Mouse (Mus musculus) brown adipose tissue, adult 24 weeks (tissue): ENCODE results near the gene Gm42878. TPM values are rescaled to one million over a fixed set of nuclear protein-coding genes. Genes with fewer than 3 reads are reported as not detected.
"Not testable (repeated sequence)": the region's sequence is repeated elsewhere in the genome, so short reads cannot be mapped to it uniquely, and the experiment has no call there.

Experiments used
- H3K27ac ChIP-seq: fragments of 200-500 bp; replicated peaks from 2 replicates; pipeline ENCODE4 v1.5.1; 2012; ENCODE audit warnings: low read depth, mild to moderate bottlenecking, low read length
- H3K4me1 ChIP-seq: fragments of 200-500 bp; 2 replicates; pipeline ENCODE4 v1.6.1; 2012; ENCODE audit warnings: low read length, mixed read lengths; ENCODE audit not compliant: control insufficient read depth, insufficient read depth, insufficient read length
- H3K4me3 ChIP-seq: fragments of 200-500 bp; 2 replicates; pipeline ENCODE4 v1.5.1; 2012; ENCODE audit warnings: low read depth, mild to moderate bottlenecking, low read length, moderate library complexity; ENCODE audit not compliant: insufficient read depth
- polyA plus RNA-seq: library from polyadenylated mRNA; stranded (reverse); fragments of >200 nt; gene quantifications from 2 replicates; pipeline ENCODE4 v1.2.4, GENCODE M21; 2012; ENCODE audit not compliant: missing spikeins, insufficient read depth, insufficient read length

Gm42878 gene
- polyA plus RNA-seq, 1 experiment: not detected

DNA sequence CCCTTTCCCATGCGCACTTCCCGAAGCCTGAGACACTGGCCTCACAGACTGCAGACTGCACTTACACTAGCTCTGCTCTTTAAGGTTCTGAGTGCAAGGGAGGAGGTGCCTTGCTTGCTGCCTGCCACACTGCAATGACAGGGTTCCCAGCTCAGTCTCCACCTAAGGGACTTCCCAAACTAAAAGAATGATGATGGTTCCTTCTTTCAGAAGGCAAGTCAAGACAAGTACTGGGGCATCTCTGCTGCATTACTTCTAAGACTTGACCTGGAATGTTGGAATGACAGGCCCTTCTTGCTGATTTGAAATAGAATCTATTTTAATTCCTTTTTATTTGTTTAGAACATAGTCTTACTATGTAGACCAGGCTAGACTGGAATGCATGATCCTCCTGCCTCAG, 7.7 kb downstream of the Gm42878 start:
- H3K4me1 ChIP-seq: peaks cover 1% of the 10 kb centered on the region; the same call in 1 of the 2 replicates
- H3K4me3 ChIP-seq: no peak overlapping the region
- H3K27ac ChIP-seq: no peak overlapping the region

DNA sequence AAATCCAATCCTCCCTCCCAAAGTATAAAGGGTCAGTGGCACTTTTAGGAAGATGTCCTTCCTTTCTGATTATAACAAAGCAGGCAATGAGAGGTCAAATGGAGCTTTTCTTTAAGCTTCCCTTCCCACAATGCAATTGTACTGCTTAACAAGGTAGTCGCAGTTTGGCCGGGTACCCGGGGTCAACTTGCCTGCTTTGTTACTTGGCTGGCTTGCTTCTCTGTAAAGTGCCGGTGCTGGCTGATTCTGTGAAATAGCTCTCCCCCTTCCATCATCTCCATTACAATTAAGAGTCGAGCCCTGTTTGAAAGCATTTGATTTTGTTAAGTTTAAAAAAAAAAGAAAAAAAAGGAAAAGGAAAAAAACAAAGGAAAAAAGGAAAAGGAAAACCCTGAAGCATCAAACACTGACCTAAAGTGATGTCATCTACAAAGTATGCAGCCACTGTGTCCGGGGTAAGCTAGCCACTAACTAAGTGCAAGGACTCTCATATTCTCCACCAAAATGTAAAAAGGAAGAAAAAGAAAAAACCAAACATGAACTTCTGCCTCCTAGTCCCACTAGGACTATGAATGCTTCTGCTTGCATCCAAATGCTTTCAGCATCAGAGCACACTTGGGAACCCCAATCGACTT, 8.2 kb downstream of the Gm42878 start:
- Histone ChIP-seq H3K27ac (no peak overlapping the region), H3K4me1 (no peaks in the 10 kb centered on the region), H3K4me3 (no peak overlapping the region)

DNA sequence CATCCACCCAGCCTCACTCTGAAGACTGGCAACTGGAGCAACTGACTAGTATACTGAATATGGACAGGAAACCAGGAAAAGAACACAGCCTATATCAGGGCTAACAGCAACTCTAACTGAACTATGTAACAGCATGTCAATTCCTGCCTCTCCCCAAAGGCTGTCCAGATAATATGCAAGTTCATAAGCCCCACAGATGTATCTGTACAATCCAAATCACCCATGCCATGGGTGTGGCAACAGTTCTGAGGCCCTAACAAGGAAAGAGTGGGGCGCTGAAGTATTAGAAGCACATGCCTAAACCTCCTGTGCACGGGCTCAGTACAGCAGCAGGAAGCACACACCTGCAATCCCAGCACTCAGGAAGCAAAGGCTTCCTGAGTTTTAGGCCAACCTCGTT, 10.2 kb downstream of the Gm42878 start:
- Histone ChIP-seq H3K4me1 (no peaks in the 10 kb centered on the region), H3K27ac (no peak overlapping the region), H3K4me3 (no peak overlapping the region)

DNA sequence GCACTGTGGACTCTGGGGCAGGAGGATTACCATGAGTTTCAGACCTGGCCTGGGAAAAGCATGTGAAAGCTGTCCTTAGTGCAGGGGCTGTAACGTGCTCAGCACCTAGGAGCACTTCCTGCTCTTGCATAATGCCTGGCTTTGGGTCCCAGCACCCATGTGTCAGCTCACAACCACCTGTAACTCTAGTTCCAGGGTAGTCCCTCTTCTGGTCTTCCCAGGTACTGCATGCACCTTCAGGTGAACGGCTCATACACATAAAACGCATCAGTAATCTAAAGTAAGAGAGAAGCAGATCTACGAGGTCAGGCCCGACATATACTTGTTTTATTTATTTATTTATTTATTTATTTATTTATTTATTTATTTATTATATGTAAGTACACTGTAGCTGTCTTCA, 10.8 kb downstream of the Gm42878 start:
- no peak overlapping the region for H3K27ac ChIP-seq
- no peaks in the 10 kb centered on the region for H3K4me1 ChIP-seq
- no peak overlapping the region for H3K4me3 ChIP-seq

DNA sequence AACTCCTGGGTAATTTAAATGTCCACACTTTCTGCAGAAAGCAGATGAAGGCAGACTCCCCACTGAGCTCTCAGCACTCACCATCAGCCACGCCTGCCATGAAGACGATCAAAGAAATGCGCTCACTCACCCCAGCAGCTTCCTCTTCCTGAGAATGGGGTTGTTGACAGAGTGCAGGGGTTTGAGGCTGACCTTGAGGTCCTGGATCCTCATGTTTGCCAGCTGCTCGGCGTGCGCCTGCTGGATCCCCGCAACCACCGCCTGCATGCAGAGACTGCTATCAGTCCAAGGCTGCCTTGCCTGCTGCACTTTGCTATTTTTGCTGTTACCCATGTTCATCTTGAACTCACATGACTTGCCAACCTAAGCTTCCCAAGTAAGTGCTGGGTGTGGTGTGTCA, 18.3 kb downstream of the Gm42878 start:
- Histone ChIP-seq H3K4me3 (no peak overlapping the region), H3K27ac (no peak overlapping the region), H3K4me1 (no peaks in the 10 kb centered on the region)

DNA sequence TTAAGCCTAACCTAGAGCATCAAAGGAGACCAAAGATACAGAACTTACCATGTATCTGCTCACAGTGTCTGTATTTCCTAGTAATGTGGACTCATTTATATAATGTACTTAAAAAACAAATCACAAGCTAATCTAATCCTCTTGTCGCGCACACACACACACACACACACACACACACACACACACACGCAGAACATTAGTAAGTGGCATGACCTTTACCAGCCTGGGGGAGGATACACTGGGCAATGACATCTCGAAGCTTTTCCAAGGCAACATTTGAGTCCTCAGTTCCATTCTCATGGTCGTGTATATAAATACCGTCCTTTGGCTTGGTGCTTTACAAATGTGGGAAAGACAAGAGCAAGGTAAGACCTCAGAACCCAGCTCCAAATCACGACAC, 18.8 kb downstream of the Gm42878 start:
- Histone ChIP-seq H3K27ac (no peak overlapping the region), H3K4me1 (no peaks in the 10 kb centered on the region), H3K4me3 (no peak overlapping the region)

DNA sequence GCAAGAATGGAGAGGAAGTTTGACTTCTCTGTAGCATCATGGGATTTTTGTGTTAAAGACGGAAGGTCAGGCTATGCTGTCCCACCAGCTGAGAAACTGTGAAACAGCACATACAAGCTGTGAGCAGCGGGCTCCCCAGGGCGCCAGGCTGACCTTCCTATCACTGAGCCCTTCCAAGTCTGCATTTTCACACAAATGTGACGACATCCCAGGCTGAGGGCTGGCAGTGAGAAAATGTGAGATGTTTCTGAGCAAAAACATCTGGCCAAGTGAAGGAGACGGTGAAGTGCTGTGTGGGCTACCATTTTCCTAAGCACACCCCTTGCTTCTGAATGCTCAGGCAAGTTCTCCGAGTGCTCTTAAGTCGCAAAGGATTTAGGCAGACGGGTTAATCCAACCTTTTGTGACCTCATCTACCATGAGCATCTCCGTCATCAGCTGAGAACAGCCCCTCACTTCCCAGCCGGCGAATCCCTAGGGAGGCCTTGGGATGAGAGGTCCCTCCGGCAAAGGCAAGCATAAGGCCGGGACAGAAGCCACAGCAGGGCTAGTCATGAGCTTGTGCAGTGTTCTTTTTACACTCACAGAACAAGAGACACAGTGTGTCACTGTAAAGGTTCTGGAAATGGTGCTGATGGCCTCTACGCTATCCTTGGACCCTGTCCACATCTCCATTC, 19.4 kb downstream of the Gm42878 start:
- Histone ChIP-seq H3K27ac (no peak overlapping the region), H3K4me1 (no peaks in the 10 kb centered on the region), H3K4me3 (no peak overlapping the region)

DNA sequence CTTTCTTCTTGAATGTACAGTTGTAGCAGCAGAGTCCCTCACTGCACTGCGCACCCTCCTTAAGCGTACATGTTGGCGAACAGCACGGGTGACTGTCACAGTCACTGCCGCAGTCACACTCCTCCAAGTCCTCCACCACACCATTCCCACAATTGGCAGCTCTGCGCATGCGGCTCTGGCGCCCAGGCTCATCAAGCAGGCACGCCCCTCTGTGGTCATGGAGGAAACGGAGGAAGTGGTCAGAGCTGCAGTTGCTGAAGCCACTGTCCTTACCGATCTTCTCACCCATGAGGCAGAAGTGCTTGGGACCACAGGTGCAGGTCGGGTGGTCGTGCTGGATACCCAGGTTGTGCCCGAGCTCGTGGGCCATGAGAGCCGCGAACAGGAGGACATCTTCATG, 25.5 kb downstream of the Gm42878 start:
- not testable (repeated sequence) for H3K4me3 ChIP-seq, H3K27ac ChIP-seq, H3K4me1 ChIP-seq

DNA sequence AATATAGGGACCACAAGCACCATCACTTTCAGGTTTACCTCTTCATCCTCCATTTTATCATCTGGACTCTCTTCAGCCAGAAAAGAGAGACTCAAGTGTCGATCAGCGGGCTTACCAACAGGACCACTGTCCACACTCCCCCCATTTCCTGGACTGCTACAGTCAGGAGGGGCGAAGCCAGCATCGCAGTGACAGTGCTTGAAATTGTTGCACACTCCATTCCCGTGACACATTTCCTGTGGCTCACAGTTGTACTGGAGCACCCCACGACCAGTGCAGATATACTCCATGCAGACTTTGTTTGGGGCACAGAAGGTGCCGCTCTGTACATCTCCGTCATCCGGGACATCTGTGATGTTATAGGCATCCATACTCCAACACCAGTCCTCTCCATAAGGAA, 26.3 kb downstream of the Gm42878 start:
- Histone ChIP-seq H3K27ac (no peak overlapping the region), H3K4me3 (no peak overlapping the region)

DNA sequence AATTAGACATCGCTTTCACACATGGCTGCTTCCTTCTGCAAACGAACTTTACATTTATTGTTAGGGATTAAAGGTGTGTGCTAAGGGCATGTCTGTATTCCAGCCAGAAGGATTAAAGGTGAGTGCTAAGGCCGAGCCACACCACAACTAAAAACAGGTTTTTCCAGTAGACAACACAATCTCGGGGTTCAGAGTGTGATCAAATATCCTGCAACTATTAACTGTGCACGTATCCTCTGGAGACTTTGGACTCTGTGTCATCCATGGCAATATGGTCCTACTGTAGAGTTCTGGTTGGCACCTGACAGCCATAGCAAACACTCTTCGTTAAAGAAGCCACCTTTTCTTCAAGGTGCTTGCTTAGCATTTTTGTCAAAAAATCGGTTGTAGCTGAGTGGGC, 35.3 kb downstream of the Gm42878 start:
- Histone ChIP-seq H3K4me3 (no peak overlapping the region), H3K27ac (no peak overlapping the region), H3K4me1 (no peaks in the 10 kb centered on the region)

More for the DNA sequence above, 26.3 kb downstream of the Gm42878 start:
- H3K4me1 ChIP-seq: no peaks in the 10 kb centered on the region

DNA sequence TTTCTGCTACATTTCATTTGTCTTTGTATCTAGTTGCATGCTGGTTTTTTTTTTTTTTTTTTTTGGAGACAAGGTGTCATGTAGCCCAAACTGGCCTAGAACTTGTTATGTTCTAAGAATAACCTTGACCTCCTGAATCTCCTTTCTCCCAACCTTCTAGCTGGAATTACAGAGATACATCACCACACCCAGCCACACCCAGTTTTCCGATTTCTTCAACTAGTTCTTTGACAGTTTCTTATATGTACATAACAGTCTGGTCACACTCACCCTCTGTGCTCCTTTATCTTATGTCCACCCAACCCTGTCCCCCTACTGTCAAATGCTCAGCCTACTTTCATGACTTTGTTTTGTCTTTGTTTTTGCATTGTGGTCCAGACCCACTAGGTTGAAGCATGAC, 38.4 kb downstream of the Gm42878 start:
- Histone ChIP-seq H3K27ac (no peak overlapping the region), H3K4me3 (no peak overlapping the region), H3K4me1 (no peaks in the 10 kb centered on the region)

DNA sequence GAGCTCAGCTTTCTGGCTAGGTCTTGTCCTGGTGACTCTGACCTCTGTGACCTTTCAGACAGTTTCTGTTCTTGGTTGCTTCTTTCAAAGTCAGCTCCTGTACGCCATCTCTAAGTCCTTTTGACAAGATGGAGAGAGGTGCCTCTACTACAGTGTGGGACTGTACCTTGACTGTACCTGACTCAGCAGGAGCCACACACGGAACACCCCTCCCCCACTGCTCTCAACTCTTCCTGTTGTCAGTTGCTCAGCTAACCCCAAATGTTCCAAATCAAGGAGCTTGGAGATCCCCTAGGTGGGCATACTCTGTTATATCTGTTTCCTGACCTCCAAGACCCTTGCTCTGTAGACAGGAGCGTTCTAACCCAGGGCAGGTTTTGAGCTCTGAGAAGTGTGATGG, 42.1 kb downstream of the Gm42878 start, which contains the start of gene Adam1b:
Gene Adam1b (minus strand): TSS at position 205 of the 400 bp plus-strand sequence.
- Histone ChIP-seq H3K4me3 (no peak within 1 kb of the TSS), H3K4me1 (no peaks in the 10 kb centered on the region), H3K27ac (no peak within 1 kb of the TSS)

DNA sequence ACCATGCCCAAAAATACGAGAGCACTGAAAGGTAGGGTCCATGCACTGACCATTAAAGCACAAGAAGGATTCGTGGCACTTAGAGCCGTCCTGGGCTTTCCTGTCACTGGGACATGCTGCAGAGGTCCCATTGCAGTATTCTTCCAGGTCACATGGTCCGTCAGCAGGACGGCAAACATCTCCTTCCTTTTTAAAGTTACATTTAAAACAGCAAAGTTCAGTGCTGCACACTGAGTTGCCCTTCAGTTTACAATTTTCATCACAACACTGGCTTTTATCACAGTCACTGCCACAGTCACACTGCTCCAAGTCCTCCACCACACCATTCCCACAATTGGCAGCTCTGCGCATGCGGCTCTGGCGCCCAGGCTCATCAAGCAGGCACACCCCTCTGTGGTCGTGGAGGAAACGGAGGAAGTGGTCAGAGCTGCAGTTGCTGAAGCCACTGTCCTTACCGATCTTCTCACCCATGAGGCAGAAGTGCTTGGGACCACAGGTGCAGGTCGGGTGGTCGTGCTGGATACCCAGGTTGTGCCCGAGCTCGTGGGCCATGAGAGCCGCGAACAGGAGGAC, 43.8 kb downstream of the Gm42878 start:
- H3K27ac ChIP-seq, H3K4me3 ChIP-seq, H3K4me1 ChIP-seq: not testable (repeated sequence)

DNA sequence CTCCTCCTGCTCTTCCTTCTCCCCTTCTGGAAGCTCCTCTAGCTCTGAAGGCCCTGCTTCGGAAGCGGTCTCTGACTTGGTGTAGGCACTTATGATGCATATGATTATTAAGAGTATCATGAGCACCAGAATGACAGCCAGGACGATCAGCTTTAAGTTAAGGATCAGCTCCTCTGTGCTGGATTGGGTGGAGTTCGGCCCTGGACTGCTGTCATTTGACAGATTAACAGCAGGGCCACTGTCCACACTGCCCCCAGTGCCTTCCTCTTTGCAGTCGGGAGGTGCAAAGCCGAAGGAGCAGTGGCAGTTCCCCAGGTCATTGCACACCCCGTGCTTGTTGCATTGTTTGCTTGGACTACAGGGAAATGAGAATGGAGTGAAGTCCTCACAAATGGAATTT, 44.6 kb downstream of the Gm42878 start:
- H3K4me3 ChIP-seq: no peak overlapping the region
- H3K4me1 ChIP-seq: no peaks in the 10 kb centered on the region
- no peak overlapping the region for H3K27ac ChIP-seq

DNA sequence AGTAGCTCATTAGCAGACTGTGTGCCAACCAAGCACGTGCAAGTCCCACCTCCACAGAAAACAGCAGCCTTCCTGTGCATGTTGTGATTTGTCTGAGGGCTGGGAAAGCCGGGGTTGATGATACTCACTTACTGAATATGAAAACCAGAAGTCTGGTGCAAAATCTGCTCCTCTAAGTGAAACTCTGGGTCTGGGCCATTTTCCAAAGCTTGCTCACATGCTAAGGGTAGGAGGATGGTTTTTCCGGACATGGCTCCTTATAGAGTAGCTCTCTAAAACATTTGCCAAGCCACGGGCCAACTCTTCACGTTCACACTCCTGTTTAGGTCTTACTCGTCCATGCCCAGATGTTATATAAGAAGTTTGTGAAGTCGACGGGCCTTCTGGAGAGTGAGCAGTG, 52.0 kb downstream of the Gm42878 start:
- Histone ChIP-seq H3K4me1 (no peaks in the 10 kb centered on the region), H3K27ac (no peak overlapping the region), H3K4me3 (no peak overlapping the region)

DNA sequence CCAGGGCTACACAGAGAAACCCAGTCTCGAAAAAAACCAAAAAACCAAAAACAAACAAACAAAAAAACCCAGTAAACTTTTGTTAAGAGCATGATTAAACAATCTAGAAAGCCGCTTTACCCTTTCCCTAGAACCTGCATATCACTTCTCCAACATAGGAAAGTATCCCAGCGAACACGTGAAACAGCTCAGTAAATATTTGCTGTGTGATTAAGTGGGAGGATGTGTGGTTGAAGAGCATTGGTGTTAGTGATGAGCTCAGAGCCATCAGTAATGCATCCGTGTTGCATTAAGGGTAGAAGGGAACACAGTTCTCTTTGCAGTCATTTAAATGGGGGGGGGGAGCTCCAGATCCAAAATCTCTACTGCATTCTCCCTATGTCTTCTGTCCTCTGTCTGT, 60.5 kb downstream of the Gm42878 start:
- Histone ChIP-seq H3K27ac (no peak overlapping the region), H3K4me3 (no peak overlapping the region), H3K4me1 (no peaks in the 10 kb centered on the region)
